Mouse (Mus musculus): ENCODE results near the gene Irf8.

The Irf8 gene

DNA sequence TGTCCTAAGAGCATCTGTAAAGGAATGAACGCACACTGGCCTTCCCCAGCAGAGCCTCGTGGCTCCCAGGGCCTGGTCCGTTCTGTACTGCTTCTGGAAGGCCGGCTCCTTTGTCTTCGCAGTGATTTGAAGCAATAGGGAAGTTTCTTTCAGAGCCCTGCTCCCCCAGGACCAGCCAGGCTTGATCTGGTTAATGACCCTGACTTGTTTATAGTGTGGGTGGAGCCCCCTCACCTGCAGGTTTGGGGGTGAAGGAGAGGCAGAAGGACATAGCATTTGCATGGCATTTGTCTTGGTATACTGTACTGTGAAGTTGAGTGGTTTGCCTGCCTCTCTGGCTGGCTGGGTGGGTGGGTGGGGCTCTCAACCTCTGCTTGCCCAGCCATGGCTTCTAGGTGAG lies 8.3 kb downstream of the Irf8 start:
- in situ Hi-C loops (cut with MboI; ENCODE audit: unreplicated experiment in 2 of 2): no loop called here

DNA sequence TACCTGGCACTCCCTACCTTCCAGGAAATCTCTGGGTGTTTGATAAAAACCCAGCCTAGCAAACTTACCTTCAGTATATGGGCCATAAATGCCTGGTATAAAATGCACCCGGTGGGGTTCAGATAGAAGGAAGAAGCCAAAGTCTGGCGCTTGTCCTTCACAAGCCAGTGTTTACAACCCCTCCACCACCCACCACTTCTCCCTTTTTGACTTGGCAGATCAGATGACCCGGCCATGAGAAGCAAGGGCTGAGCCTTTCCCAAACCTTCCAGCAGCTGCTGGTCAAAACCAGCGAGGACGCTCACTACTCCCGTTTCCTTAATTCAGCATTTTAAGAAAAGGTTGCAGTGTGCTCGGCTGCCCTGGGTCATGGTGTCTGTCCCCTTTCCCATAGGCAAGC lies 9.1 kb downstream of the Irf8 start:
- in situ Hi-C loops (cut with MboI; ENCODE audit: unreplicated experiment in 2 of 2): no loop called here

- in situ Hi-C loops (cut with MboI; ENCODE audit: unreplicated experiment in 2 of 2): no loop called here
Measured at GRCm38 (mm10) chr8:120746007-120746701, 10.0 kb downstream of the Irf8 start.

GRCm38 (mm10) chr8:120747286-120747685 lies 11.1 kb downstream of the Irf8 start:
- in situ Hi-C loops (cut with MboI; ENCODE audit: unreplicated experiment in 2 of 2): no loop called here

DNA sequence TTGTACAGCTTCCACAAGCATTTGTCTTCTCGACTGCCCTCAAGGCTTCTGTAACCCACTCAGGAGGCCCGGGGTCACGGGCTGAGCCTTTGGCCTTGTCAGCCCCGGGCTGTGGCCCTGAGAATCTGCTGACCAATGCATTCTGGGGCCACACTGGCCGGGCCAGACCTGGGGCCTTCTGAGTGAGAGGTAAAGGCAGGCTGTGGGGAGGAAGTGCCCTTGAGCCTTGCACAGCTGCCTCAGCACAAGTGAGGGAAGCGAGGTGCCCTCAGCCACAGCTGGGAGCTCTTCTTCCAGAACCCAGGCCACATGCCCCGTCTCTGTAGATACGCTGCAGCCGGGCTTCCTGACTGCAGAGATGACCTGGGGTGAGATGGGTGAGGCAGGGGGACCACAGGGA lies 14.5 kb downstream of the Irf8 start:
- in situ Hi-C loops (cut with MboI; ENCODE audit: unreplicated experiment in 2 of 2): loop anchor here in 1 of 2 experiments (5.0 kb wide), 1 partner anchor 42 kb away; no protein-coding TSS in a partner anchor

DNA sequence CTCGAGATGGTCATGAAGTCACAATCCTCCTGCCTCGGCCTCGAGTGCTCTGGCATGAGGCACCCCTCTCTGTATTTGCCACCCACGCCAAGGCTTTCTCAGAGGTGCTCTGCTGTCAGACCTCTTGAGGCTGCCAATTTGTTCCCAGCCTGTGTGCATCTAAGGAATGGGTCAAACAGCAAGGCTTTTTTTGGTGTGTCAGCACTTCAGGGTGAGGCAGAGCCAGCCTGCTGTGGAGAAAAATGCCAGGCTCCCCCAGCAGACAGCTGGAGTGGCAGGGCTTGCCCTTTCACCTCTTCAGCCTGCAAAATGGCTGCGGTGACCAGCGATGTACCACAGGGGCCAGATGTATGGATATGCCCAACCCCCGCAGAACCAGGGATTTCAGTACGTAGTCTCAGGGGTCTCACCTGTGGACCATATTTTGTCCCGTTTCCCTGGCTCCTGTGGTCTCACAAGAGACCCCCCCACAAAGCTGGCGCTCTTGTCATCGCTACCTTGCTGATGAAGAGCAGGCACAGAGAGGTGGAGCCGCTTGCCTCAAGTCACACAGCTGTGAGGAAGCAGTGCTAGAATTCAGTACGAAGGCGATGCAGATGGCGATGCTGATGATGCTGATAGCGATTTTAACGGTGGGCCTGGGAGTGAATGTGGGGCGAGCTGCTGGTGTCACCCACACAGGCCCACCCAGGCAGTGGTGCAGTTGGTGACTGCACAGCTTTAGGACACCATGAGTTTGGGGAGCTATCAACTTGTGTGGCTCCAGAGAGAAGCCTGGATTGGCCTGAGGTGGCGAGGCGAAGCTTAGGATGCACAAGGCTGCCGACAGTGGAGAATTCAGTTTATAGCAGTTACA lies 15.3 kb downstream of the Irf8 start:
- in situ Hi-C loops (cut with MboI; ENCODE audit: unreplicated experiment in 2 of 2): loop anchor here in 1 of 2 experiments (5.0 kb wide), 1 partner anchor 41 kb away; no protein-coding TSS in a partner anchor

DNA sequence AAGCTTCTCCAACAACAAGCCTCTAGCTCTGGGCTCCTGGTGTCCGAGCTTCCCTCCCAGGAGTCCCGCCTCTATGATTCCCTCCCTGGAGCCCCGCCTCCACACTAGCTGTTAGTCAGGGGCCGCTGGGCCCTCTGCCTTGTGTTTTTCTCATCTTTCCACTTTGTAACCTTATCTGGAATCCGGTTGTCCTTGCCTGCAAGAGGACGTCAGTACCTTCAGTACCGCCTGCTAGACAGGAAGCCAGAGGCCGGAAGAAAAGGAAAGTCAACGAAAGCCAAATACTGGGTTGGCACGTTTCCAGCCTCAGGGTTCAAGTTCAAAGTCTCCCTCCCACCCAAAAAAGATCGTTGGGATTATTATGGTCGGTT lies 15.9 kb downstream of the Irf8 start:
- in situ Hi-C loops (cut with MboI; ENCODE audit: unreplicated experiment in 2 of 2): loop anchor here in 1 of 2 experiments (5.0 kb wide), 1 partner anchor 40 kb away; no protein-coding TSS in a partner anchor

DNA sequence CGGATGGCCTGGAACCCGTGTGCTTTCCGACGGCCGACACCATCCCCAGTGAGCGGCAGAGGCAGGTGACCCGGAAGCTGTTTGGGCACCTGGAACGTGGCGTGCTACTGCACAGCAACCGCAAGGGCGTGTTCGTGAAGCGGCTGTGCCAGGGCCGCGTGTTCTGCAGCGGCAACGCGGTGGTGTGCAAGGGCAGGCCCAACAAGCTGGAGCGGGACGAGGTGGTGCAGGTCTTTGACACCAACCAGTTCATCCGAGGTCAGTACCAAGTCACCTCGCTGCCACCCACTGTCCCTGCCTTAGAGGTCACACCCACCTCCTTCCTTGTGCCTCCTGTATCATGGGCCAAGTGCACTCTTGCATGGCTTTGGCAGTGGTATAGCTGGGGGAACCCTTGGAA lies 17.3 kb downstream of the Irf8 start:
- in situ Hi-C loops (cut with MboI; ENCODE audit: unreplicated experiment in 2 of 2): loop anchor here in 1 of 2 experiments (5.0 kb wide), 1 partner anchor 39 kb away; no protein-coding TSS in a partner anchor

GRCm38 (mm10) chr8:120755306-120756297 lies 19.4 kb downstream of the Irf8 start:
- in situ Hi-C loops (cut with MboI; ENCODE audit: unreplicated experiment in 2 of 2): no loop called here

- in situ Hi-C loops (cut with MboI; ENCODE audit: unreplicated experiment in 2 of 2): no loop called here
Measured at GRCm38 (mm10) chr8:120758005-120758404, 21.8 kb downstream of the Irf8 start.

- in situ Hi-C loops (cut with MboI; ENCODE audit: unreplicated experiment in 2 of 2): no loop called here
Measured at GRCm38 (mm10) chr8:120759847-120760246, 23.7 kb downstream of the Irf8 start.

DNA sequence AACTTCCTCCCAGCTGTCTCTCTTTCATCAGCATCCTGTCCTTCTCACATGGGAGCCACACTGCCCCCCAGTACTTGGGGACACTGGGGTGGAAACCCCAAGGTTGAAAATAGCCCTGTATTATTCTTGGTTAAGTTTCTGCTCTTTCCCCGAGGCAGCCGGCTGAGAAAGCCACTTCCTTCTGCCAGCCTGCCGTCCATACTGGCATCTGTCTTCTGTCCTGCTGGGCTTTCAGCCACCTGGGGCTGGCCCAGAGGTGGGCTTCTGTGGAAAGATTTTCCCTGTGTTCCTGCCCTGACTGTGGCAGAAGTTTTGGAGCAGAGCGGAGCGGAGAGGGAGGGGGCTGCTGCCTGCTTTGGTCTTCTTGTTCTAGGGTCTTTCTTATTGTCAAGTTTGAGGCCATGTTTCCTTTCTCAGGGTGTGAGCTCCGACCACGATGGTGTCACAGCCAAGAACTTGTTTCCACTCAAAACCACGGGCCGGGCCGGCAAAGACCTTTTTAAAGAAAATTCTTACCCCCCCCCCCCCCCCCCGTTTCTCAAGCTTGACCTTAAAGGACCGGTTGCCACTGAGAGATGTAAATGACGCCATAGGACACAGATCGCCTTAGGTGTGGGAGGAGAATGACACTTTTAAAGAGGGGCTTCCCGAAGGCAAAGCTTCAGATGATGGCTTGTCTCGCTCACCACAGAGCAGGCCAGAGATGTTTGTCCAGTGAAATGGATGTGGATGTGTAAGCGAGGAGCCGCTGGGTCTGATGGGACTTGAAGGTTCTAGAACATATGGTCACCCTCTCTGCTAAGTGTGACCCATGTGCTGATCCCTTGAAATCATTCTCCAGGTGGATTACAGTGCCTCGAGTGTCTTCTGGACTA lies 24.4 kb downstream of the Irf8 start:
- in situ Hi-C loops (cut with MboI; ENCODE audit: unreplicated experiment in 2 of 2): no loop called here

- in situ Hi-C loops (cut with MboI; ENCODE audit: unreplicated experiment in 2 of 2): no loop called here
Measured at GRCm38 (mm10) chr8:120763267-120763666, 27.1 kb downstream of the Irf8 start.

DNA sequence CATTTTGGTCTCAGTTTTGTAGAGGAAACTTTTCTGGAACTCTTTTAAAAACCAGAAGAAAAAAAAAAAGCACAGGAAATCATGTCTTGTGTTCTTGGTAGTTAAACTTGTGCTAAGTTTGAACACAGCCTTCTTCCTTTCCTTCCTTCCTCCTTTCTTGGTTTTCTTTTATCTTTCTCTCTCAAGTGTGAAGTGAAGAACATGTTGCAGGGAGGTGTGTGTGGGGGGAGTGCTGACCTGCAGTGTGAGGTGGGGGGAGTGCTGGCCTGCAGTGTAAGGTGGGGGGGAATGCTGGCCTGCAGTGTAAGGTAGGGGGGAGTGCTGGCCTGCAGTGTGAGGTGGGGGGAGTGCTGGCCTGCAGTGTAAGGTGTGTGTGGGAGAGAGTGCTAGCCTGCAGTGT lies 28.5 kb downstream of the Irf8 start:
- in situ Hi-C loops (cut with MboI; ENCODE audit: unreplicated experiment in 2 of 2): no loop called here

- in situ Hi-C loops (cut with MboI; ENCODE audit: unreplicated experiment in 2 of 2): no loop called here
Measured at GRCm38 (mm10) chr8:120766622-120767021, 30.5 kb downstream of the Irf8 start.

- in situ Hi-C loops (cut with MboI; ENCODE audit: unreplicated experiment in 2 of 2): no loop called here
Measured at GRCm38 (mm10) chr8:120768454-120769218, 32.5 kb downstream of the Irf8 start.

- in situ Hi-C loops (cut with MboI; ENCODE audit: unreplicated experiment in 2 of 2): no loop called here
Measured at GRCm38 (mm10) chr8:120777184-120777583, 41.0 kb downstream of the Irf8 start.

- in situ Hi-C loops (cut with MboI; ENCODE audit: unreplicated experiment in 2 of 2): no loop called here
Measured at GRCm38 (mm10) chr8:120777732-120778131, 41.6 kb downstream of the Irf8 start.

GRCm38 (mm10) chr8:120779106-120779505 lies 42.9 kb downstream of the Irf8 start:
- in situ Hi-C loops (cut with MboI; ENCODE audit: unreplicated experiment in 2 of 2): no loop called here
